Mouse (Mus musculus): Measurements from ENCODE around the gene Msx1. TPM values are rescaled to one million over a fixed set of nuclear protein-coding genes. Genes with fewer than 3 reads are reported as not detected.

Gene Msx1
- polyA plus RNA-seq, 1 experiment = 4.0 TPM

DNA sequence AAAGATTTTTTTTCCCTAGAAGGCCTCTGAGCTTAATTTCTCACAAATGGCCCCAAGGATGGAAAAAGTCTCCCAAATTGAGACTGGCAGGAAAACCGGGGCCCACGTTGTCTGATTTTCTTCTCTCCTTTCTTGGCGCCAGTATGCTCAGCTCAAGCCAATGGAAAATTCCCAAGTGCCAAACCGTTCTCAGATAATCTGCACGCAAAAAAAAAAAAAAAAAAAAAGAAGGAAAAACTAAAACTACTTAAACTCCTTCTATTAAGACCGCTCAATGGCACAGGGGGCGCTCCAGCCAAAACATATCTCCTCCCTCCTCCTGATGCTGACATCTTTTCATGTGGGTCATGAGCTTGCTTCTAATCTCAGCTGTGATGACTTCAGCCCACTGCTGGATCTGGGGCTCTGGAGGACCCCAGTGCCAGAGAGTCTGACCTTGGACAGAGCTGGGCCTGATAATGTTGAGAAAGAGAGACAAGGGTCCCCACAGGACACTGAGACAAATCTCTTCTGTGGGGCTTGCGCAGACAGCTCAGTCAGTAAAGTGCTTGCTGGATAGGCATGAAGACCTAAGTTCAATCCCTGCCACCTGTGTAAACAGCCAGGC, 19.8 kb downstream of the Msx1 start:
- Histone ChIP-seq H3K4me1 (replicated peaks; ENCODE audit: control insufficient read depth, insufficient read depth, low read length) (no peaks in the 10 kb centered on the region), H3K36me3 (ENCODE audit: control insufficient read depth, insufficient read depth, low read length) (no peaks in the 10 kb centered on the region), H3K4me3 (ENCODE audit: control insufficient read depth, insufficient read depth, low read length) (no peak overlapping the region), H3K27ac (ENCODE audit: control insufficient read depth, insufficient read depth, low read length) (no peak overlapping the region), H3K27me3 (ENCODE audit: control insufficient read depth, insufficient read depth, low read length) (no peaks in the 10 kb centered on the region)
- TF ChIP-seq CTCF (IDR thresholded peaks at IDR 0.05; ENCODE audit: borderline replicate concordance, control insufficient read depth, extremely low read depth, insufficient read depth, low read length, poor library complexity) = no peak
- no peak for TF ChIP-seq POLR2A (IDR thresholded peaks at IDR 0.05; ENCODE audit: control insufficient read depth, extremely low read depth, insufficient read depth, low read length, poor library complexity)
- WGBS = 77% methylated on average over 8 of the region's 8 CpGs
- DNase-seq = no peak

GRCm38 (mm10) chr5:37797251-37797650, 27.1 kb downstream of the Msx1 start:
- WGBS = 79% methylated on average over 6 of the region's 6 CpGs
- Histone ChIP-seq H3K27ac (ENCODE audit: control insufficient read depth, insufficient read depth, low read length) (no peak overlapping the region), H3K4me3 (ENCODE audit: control insufficient read depth, insufficient read depth, low read length) (no peak overlapping the region), H3K36me3 (ENCODE audit: control insufficient read depth, insufficient read depth, low read length) (no peaks in the 10 kb centered on the region), H3K27me3 (ENCODE audit: control insufficient read depth, insufficient read depth, low read length) (no peaks in the 10 kb centered on the region), H3K4me1 (replicated peaks; ENCODE audit: control insufficient read depth, insufficient read depth, low read length) (no peaks in the 10 kb centered on the region)
- DNase-seq = no peak
- no peak for TF ChIP-seq CTCF (IDR thresholded peaks at IDR 0.05; ENCODE audit: borderline replicate concordance, control insufficient read depth, extremely low read depth, insufficient read depth, low read length, poor library complexity)

GRCm38 (mm10) chr5:37796751-37797150, 27.6 kb downstream of the Msx1 start:
- WGBS = 81% methylated on average over 5 of the region's 5 CpGs
- H3K27ac ChIP-seq (ENCODE audit: control insufficient read depth, insufficient read depth, low read length) = no peak overlapping the region
- no peaks in the 10 kb centered on the region for H3K36me3 ChIP-seq (ENCODE audit: control insufficient read depth, insufficient read depth, low read length)
- no peak overlapping the region for H3K4me3 ChIP-seq (ENCODE audit: control insufficient read depth, insufficient read depth, low read length)
- TF ChIP-seq CTCF (IDR thresholded peaks at IDR 0.05; ENCODE audit: borderline replicate concordance, control insufficient read depth, extremely low read depth, insufficient read depth, low read length, poor library complexity) (no peak), POLR2A (IDR thresholded peaks at IDR 0.05; ENCODE audit: control insufficient read depth, extremely low read depth, insufficient read depth, low read length, poor library complexity) (no peak)
- DNase-seq = no peak
- H3K27me3 ChIP-seq (ENCODE audit: control insufficient read depth, insufficient read depth, low read length) = no peaks in the 10 kb centered on the region
- H3K4me1 ChIP-seq (replicated peaks; ENCODE audit: control insufficient read depth, insufficient read depth, low read length) = no peaks in the 10 kb centered on the region

DNA sequence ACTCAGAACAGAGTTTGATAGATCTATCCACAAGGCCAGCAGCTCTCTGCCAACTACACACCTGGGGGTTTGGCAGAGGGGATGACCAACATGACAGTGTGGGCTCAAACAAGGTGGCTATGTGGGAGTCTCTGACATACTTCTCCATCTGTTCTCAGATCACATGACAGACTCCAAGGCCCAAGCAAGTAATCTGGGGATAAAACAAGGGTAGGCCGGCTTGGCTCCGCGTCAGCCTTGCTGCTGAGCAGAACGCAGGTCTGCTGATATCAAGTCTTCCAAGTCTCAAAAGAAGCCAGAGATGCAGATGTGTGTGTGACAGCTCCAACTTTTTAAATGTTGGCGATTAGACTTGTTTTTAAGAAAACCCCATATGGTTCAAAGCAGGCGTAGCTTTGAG, 28.7 kb downstream of the Msx1 start:
- H3K4me3 ChIP-seq (ENCODE audit: control insufficient read depth, insufficient read depth, low read length) = no peak overlapping the region
- DNase-seq = no peak
- 97% methylated on average over 6 of the region's 6 CpGs for WGBS
- no peaks in the 10 kb centered on the region for H3K4me1 ChIP-seq (replicated peaks; ENCODE audit: control insufficient read depth, insufficient read depth, low read length)
- no peaks in the 10 kb centered on the region for H3K27me3 ChIP-seq (ENCODE audit: control insufficient read depth, insufficient read depth, low read length)
- TF ChIP-seq CTCF (IDR thresholded peaks at IDR 0.05; ENCODE audit: borderline replicate concordance, control insufficient read depth, extremely low read depth, insufficient read depth, low read length, poor library complexity) (no peak), POLR2A (IDR thresholded peaks at IDR 0.05; ENCODE audit: control insufficient read depth, extremely low read depth, insufficient read depth, low read length, poor library complexity) (no peak)
- no peak overlapping the region for H3K27ac ChIP-seq (ENCODE audit: control insufficient read depth, insufficient read depth, low read length)
- no peaks in the 10 kb centered on the region for H3K36me3 ChIP-seq (ENCODE audit: control insufficient read depth, insufficient read depth, low read length)

GRCm38 (mm10) chr5:37792154-37792553, 32.2 kb downstream of the Msx1 start:
- Histone ChIP-seq H3K4me1 (replicated peaks; ENCODE audit: control insufficient read depth, insufficient read depth, low read length) (no peaks in the 10 kb centered on the region), H3K27me3 (ENCODE audit: control insufficient read depth, insufficient read depth, low read length) (no peaks in the 10 kb centered on the region), H3K27ac (ENCODE audit: control insufficient read depth, insufficient read depth, low read length) (no peak overlapping the region), H3K4me3 (ENCODE audit: control insufficient read depth, insufficient read depth, low read length) (no peak overlapping the region), H3K36me3 (ENCODE audit: control insufficient read depth, insufficient read depth, low read length) (no peaks in the 10 kb centered on the region)
- no peak for DNase-seq
- 47% methylated on average over 5 of the region's 5 CpGs for WGBS
- no peak for TF ChIP-seq POLR2A (IDR thresholded peaks at IDR 0.05; ENCODE audit: control insufficient read depth, extremely low read depth, insufficient read depth, low read length, poor library complexity)
- TF ChIP-seq CTCF (IDR thresholded peaks at IDR 0.05; ENCODE audit: borderline replicate concordance, control insufficient read depth, extremely low read depth, insufficient read depth, low read length, poor library complexity) = no peak

GRCm38 (mm10) chr5:37784847-37785391, 39.5 kb downstream of the Msx1 start:
- TF ChIP-seq POLR2A (IDR thresholded peaks at IDR 0.05; ENCODE audit: control insufficient read depth, extremely low read depth, insufficient read depth, low read length, poor library complexity) = no peak
- TF ChIP-seq CTCF (IDR thresholded peaks at IDR 0.05; ENCODE audit: borderline replicate concordance, control insufficient read depth, extremely low read depth, insufficient read depth, low read length, poor library complexity) = no peak
- H3K4me3 ChIP-seq (ENCODE audit: control insufficient read depth, insufficient read depth, low read length) = no peak overlapping the region
- H3K4me1 ChIP-seq (replicated peaks; ENCODE audit: control insufficient read depth, insufficient read depth, low read length) = no peaks in the 10 kb centered on the region
- H3K27ac ChIP-seq (ENCODE audit: control insufficient read depth, insufficient read depth, low read length) = no peak overlapping the region
- no peaks in the 10 kb centered on the region for H3K36me3 ChIP-seq (ENCODE audit: control insufficient read depth, insufficient read depth, low read length)
- DNase-seq = no peak
- WGBS = 82% methylated on average over 9 of the region's 9 CpGs
- no peaks in the 10 kb centered on the region for H3K27me3 ChIP-seq (ENCODE audit: control insufficient read depth, insufficient read depth, low read length)

GRCm38 (mm10) chr5:37783306-37783705, 41.1 kb downstream of the Msx1 start:
- H3K4me3 ChIP-seq (ENCODE audit: control insufficient read depth, insufficient read depth, low read length) = no peak overlapping the region
- H3K27ac ChIP-seq (ENCODE audit: control insufficient read depth, insufficient read depth, low read length) = no peak overlapping the region
- no peaks in the 10 kb centered on the region for H3K27me3 ChIP-seq (ENCODE audit: control insufficient read depth, insufficient read depth, low read length)
- WGBS = 77% methylated on average over 8 of the region's 8 CpGs
- no peaks in the 10 kb centered on the region for H3K36me3 ChIP-seq (ENCODE audit: control insufficient read depth, insufficient read depth, low read length)
- no peaks in the 10 kb centered on the region for H3K4me1 ChIP-seq (replicated peaks; ENCODE audit: control insufficient read depth, insufficient read depth, low read length)
- no peak for TF ChIP-seq POLR2A (IDR thresholded peaks at IDR 0.05; ENCODE audit: control insufficient read depth, extremely low read depth, insufficient read depth, low read length, poor library complexity)
- no peak for TF ChIP-seq CTCF (IDR thresholded peaks at IDR 0.05; ENCODE audit: borderline replicate concordance, control insufficient read depth, extremely low read depth, insufficient read depth, low read length, poor library complexity)
- DNase-seq = no peak

All from thymus, adult 2 months (tissue).